Mouse (Mus musculus): ENCODE results near the gene Pdcd5.

DNA sequence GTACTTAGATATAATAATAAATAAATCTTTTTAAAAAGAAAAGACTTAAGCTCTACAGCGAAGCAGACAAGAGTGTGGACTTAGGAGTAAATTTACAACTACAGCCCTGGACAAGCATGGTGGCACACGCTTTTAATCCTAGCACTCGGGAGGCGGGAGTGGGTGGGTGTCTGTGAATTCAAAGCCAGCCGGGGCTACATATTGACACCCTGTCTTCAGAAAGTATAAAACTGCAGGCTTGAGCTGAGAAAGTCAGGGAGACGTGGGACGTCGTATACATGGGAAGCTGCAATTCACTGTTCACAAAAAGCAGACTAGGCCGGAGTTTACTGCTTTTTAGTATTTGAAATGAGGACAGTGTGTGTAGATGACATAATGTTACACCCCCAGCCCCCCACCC is 10.4 kb downstream of the Pdcd5 start:
- TF ChIP-seq CTCF (IDR thresholded peaks at IDR 0.05; ENCODE audit: extremely low read depth, insufficient read depth, insufficient read length, insufficient replicate concordance): no peak
- TF ChIP-seq POLR2A (IDR thresholded peaks at IDR 0.05; ENCODE audit: low read depth, low read length): no peak
